Mouse (Mus musculus) forebrain, embryonic 16.5 days (tissue): ENCODE data around the gene Hdac11. TPM values are rescaled to one million over a fixed set of nuclear protein-coding genes. Genes with fewer than 3 reads are reported as not detected.
A peak's percentile ranks its signal among the peaks of the same experiment; 100 is the strongest.

Experiments used
- ATAC-seq: fragments of 200-750 bp; cut with Nextera tagmentation; 2 replicates; pipeline ENCODE4 v1.8.0; 2017; ENCODE audit warnings: mild to moderate bottlenecking, moderate library complexity
- H3K27ac ChIP-seq: fragments of 300-500 bp; sonication (generic); 2 replicates; pipeline ENCODE4 v1.5.1; 2014; ENCODE audit warnings: low read length, control low read depth
- H3K27me3 ChIP-seq: fragments of 300-500 bp; sonication (generic); replicated peaks from 2 replicates; pipeline ENCODE4 v1.6.1; 2014; ENCODE audit warnings: low read length; ENCODE audit not compliant: control insufficient read depth, insufficient read depth
- H3K36me3 ChIP-seq: fragments of 300-500 bp; sonication (generic); 2 replicates; pipeline ENCODE4 v1.6.1; 2014; ENCODE audit not compliant: control insufficient read depth, insufficient read depth
- H3K4me1 ChIP-seq: fragments of 300-500 bp; sonication (generic); replicated peaks from 2 replicates; pipeline ENCODE4 v1.6.1; 2014; ENCODE audit warnings: low read length; ENCODE audit not compliant: control insufficient read depth, insufficient read depth
- H3K4me2 ChIP-seq: fragments of 300-500 bp; sonication (generic); 2 replicates; pipeline ENCODE4 v1.6.1; 2014; ENCODE audit warnings: mild to moderate bottlenecking, low read length, control low read depth
- H3K4me3 ChIP-seq: fragments of 300-500 bp; sonication (generic); replicated peaks from 2 replicates; pipeline ENCODE4 v1.5.1; 2014; ENCODE audit warnings: mild to moderate bottlenecking, low read length, control low read depth
- H3K9ac ChIP-seq: fragments of 300-500 bp; sonication (generic); replicated peaks from 2 replicates; pipeline ENCODE4 v1.6.1; 2014; ENCODE audit warnings: low read depth, low read length, control low read depth
- H3K9me3 ChIP-seq: fragments of 300-500 bp; sonication (generic); 2 replicates; pipeline ENCODE4 v1.6.1; 2016; ENCODE audit warnings: low read length; ENCODE audit not compliant: control insufficient read depth
- WGBS: fragments of 180-500 bp; shearing (Covaris S2); extraction: QIAGEN DNeasy Blood & Tissue Kit; methylation state at CpG from one replicate; pipeline ENCODE4 v1.1.7; 2014; 5-methylcytosine and 5-hydroxymethylcytosine counted together
- polyA plus RNA-seq: library from polyadenylated mRNA; unstranded; fragments of >200 nt; fragmentation: Nextera tagmentation; extraction: Ambion mirVana; gene quantifications from 2 replicates; pipeline ENCODE4 v1.2.1, GENCODE M21; 2015

Gene Hdac11
- polyA plus RNA-seq, 1 experiment from 2014 or later: 30.7 TPM

DNA sequence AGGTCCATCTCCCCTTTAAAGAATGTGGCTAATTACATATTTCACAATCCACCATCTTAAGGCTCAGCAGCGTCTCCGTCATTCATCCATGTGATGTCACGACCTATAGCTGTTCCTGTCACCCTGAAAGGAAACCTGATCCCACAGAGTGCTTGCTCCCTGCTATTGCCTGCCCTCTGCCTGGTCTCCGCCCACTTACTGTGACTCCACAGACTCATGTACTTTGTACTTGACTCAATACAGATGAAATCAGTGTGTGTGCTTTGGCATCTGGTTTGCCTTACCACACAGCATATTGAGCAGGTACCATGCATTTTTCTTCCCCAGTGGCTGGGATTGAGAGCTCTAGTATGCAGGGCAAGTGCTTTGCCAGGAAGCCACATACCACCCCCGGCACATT, 5.8 kb downstream of the Hdac11 start:
- H3K9ac ChIP-seq: no peak overlapping the region
- no peak overlapping the region for H3K4me3 ChIP-seq
- H3K4me1 ChIP-seq: peaks cover 40% of the 10 kb centered on the region
- H3K36me3 ChIP-seq: no peaks in the 10 kb centered on the region
- no peak overlapping the region for H3K4me2 ChIP-seq
- 87% methylated on average over 5 of the region's 5 CpGs for WGBS
- no peak for ATAC-seq
- H3K27me3 ChIP-seq: no peaks in the 10 kb centered on the region
- H3K9me3 ChIP-seq: no peaks in the 10 kb centered on the region
- no peak overlapping the region for H3K27ac ChIP-seq

DNA sequence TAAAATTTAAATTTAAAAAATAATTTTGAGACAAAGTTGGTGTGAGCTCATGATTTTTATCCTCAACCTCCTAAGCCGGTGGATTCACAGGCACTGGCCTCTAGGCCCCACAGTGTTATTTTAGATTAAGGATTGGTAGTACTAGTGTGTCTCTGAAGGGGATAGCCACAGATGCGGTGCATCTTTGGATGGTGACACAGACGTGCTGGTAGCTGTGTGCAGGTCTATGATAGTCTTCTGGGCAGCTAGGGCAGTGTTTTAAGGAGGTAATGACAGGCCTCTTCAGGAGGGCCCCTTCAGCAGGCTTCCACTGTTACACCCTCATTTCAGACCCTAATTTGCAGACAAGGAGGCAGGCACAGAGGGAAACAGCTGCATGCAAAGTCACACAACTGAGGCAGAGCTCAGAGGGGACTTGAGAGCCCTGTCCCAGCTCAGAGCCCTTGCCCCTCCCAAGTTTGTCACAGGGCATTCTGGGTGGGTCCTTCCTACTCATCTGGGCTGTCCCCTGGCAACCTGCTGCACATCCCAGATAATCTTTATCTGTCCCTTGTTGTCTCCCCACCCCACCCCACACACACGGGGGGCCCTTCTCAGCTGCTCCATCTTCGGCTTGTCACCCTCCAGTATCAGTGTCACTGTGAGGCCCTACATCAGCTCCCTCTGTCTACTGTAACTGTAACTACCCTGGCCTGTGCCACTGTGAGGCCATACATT, 6.9 kb downstream of the Hdac11 start:
- Histone ChIP-seq H3K27me3 (no peaks in the 10 kb centered on the region), H3K4me2 (no peak overlapping the region), H3K36me3 (no peaks in the 10 kb centered on the region), H3K4me1 (peaks cover 31% of the 10 kb centered on the region), H3K9me3 (no peaks in the 10 kb centered on the region), H3K27ac (no peak overlapping the region), H3K9ac (no peak overlapping the region), H3K4me3 (no peak overlapping the region)
- WGBS: 87% methylated on average over 5 of the region's 5 CpGs
- no peak for ATAC-seq

GRCm38 (mm10) chr6:91164584-91164983, 8.1 kb downstream of the Hdac11 start:
- H3K4me2 ChIP-seq: no peak overlapping the region
- ATAC-seq: no peak
- no peak overlapping the region for H3K27ac ChIP-seq
- peaks cover 20% of the 10 kb centered on the region for H3K4me1 ChIP-seq
- no peaks in the 10 kb centered on the region for H3K36me3 ChIP-seq
- H3K4me3 ChIP-seq: no peak overlapping the region
- WGBS: 52% methylated on average over 2 of the region's 2 CpGs
- H3K9ac ChIP-seq: no peak overlapping the region
- H3K27me3 ChIP-seq: no peaks in the 10 kb centered on the region
- no peaks in the 10 kb centered on the region for H3K9me3 ChIP-seq

GRCm38 (mm10) chr6:91165210-91165609, 8.7 kb downstream of the Hdac11 start:
- H3K9ac ChIP-seq: no peak overlapping the region
- no peaks in the 10 kb centered on the region for H3K27me3 ChIP-seq
- H3K4me3 ChIP-seq: no peak overlapping the region
- H3K4me1 ChIP-seq: peaks cover 16% of the 10 kb centered on the region
- no peak overlapping the region for H3K27ac ChIP-seq
- ATAC-seq: peak; percentile 51
- H3K4me2 ChIP-seq: no peak overlapping the region
- 33% methylated on average over 3 of the region's 3 CpGs for WGBS
- H3K9me3 ChIP-seq: no peaks in the 10 kb centered on the region
- no peaks in the 10 kb centered on the region for H3K36me3 ChIP-seq

- Histone ChIP-seq H3K9me3 (no peaks in the 10 kb centered on the region), H3K36me3 (0 out of 2 replicates have a peak, but pooled peaks cover 2% of the 10 kb centered on the region), H3K4me2 (no peak overlapping the region), H3K9ac (no peak overlapping the region), H3K27me3 (no peaks in the 10 kb centered on the region), H3K4me1 (0 out of 2 replicates have a peak, but pooled peaks cover 5% of the 10 kb centered on the region), H3K27ac (no peak overlapping the region), H3K4me3 (no peak overlapping the region)
- no peak for ATAC-seq
- WGBS: 48% methylated on average over 3 of the region's 3 CpGs
Measured at GRCm38 (mm10) chr6:91167828-91168227, 11.4 kb downstream of the Hdac11 start.

DNA sequence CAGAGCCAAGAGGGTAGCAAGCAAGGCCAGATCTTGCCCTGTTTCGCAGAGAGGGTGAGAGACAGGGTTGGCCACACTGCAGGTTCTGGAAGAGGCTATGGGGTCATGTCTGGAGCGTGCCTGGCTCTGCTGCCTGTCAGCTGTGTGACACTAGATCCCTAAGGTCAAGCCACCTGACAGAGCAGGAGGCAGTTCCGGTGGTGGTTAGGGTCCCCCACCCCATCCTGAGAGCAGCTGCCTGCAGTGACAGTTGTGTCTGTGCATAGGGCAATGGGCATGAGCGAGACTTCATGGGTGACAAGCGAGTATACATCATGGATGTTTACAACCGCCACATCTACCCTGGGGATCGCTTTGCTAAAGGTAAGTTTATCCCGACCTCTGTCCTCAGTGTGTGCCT, 12.7 kb downstream of the Hdac11 start:
- no peaks in the 10 kb centered on the region for H3K9me3 ChIP-seq
- 0 out of 2 replicates have a peak, but pooled peaks cover 5% of the 10 kb centered on the region for H3K4me1 ChIP-seq
- no peak overlapping the region for H3K27ac ChIP-seq
- no peak for ATAC-seq
- no peak overlapping the region for H3K4me2 ChIP-seq
- H3K4me3 ChIP-seq: no peak overlapping the region
- H3K9ac ChIP-seq: no peak overlapping the region
- 86% methylated on average over 8 of the region's 8 CpGs for WGBS
- no peaks in the 10 kb centered on the region for H3K27me3 ChIP-seq
- H3K36me3 ChIP-seq: 0 out of 2 replicates have a peak, but pooled peaks cover 2% of the 10 kb centered on the region

DNA sequence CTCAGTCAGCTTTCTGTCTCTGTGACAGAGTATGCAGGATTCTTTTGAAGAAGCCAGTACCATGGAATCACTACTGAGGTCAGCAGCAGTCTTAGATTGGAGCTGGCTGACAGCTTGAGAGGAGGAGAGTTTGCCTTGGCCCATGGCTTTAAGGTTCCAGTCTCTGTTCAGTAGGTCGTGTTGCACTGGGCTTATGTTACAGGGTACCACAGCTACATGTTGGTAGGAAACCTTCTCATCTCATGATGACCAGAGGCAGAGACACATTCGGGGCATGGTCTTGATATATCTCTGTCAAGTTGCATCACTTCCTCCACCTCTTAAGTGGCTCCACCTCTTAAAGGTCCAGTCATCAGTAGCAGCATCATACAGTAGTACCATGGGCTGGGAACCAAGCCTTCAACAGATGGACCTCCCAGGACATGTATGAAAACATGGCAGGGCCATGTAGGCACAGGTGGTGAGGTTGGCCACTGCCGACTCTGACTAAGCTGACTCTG, 15.0 kb downstream of the Hdac11 start:
- 81% methylated on average over 3 of the region's 3 CpGs for WGBS
- no peak overlapping the region for H3K4me3 ChIP-seq
- H3K4me1 ChIP-seq: no peaks in the 10 kb centered on the region
- H3K27ac ChIP-seq: no peak overlapping the region
- no peaks in the 10 kb centered on the region for H3K9me3 ChIP-seq
- no peak overlapping the region for H3K4me2 ChIP-seq
- no peaks in the 10 kb centered on the region for H3K27me3 ChIP-seq
- no peak for ATAC-seq
- no peak overlapping the region for H3K9ac ChIP-seq
- 0 out of 2 replicates have a peak, but pooled peaks cover 2% of the 10 kb centered on the region for H3K36me3 ChIP-seq

DNA sequence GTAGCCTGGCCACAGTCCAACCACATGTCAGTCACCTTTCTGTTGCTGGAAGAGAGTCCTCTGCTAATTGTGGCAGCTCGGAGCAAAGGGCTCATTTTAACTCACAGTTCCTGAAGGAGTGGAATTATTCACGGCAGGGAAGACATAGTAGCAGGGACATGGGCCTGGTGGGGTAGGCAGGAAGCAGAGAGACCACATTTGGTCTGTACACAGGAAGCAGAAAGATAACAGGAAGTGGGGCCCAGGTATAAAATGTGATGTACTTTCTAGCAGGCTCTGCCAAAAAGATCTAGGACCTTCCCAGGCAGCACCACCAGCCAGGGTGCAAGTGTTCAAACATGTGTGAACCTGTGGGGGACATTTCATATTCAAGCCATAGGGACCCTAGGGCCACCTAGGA, 15.9 kb downstream of the Hdac11 start:
- WGBS: 62% methylated on average over 2 of the region's 2 CpGs
- H3K27ac ChIP-seq: no peak overlapping the region
- no peak for ATAC-seq
- H3K27me3 ChIP-seq: no peaks in the 10 kb centered on the region
- H3K4me3 ChIP-seq: no peak overlapping the region
- 0 out of 2 replicates have a peak, but pooled peaks cover 2% of the 10 kb centered on the region for H3K36me3 ChIP-seq
- H3K9ac ChIP-seq: no peak overlapping the region
- H3K4me2 ChIP-seq: no peak overlapping the region
- no peaks in the 10 kb centered on the region for H3K4me1 ChIP-seq
- no peaks in the 10 kb centered on the region for H3K9me3 ChIP-seq

GRCm38 (mm10) chr6:91173221-91173880, 16.9 kb downstream of the Hdac11 start:
- Histone ChIP-seq H3K36me3 (0 out of 2 replicates have a peak, but pooled peaks cover 2% of the 10 kb centered on the region), H3K4me3 (no peak overlapping the region), H3K4me2 (no peak overlapping the region), H3K4me1 (no peaks in the 10 kb centered on the region), H3K27me3 (no peaks in the 10 kb centered on the region), H3K9me3 (no peaks in the 10 kb centered on the region), H3K27ac (no peak overlapping the region), H3K9ac (no peak overlapping the region)
- ATAC-seq: peak; percentile 65
- 55% methylated on average over 6 of the region's 7 CpGs for WGBS
